Mouse (Mus musculus) stomach, postnatal 0 days (tissue): ENCODE data around the gene Copb1.

ENCODE experiments used
- CTCF ChIP-seq: IDR thresholded peaks from 2 replicates; pipeline ENCODE4 v1.5.1; 2016; ENCODE audit warnings: antibody characterized with exemption, low read depth, mild to moderate bottlenecking, moderate library complexity
- EP300 ChIP-seq: optimal IDR thresholded peaks from 2 replicates; pipeline ENCODE3; 2016; ENCODE audit warnings: antibody characterized with exemption

DNA sequence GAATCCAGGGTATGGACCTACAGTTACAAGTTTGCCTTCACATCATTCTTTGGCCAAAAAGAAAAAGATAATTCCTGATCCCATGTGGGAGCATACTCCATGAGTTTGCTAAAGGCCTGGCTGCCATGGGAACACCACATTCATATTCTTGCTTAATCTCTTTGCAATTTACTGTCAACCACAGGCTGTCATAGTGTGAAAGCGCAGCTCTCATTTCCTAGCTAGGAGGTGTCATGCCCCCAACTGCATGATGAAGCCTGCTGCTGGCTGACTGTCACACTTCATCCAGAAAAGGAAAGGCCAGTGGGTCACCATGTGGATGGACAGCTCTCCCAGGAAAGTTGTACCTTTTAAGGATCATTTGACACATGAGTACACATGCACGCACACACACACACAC lies 53.9 kb downstream of the Copb1 start:
- TF ChIP-seq CTCF (no peak), EP300 (no peak)
